Mouse (Mus musculus) stomach, postnatal 0 days (tissue): ENCODE measurements around the gene Chp1.

Experiments used
- CTCF ChIP-seq: IDR thresholded peaks from 2 replicates; pipeline ENCODE4 v1.5.1; 2016; ENCODE audit warnings: antibody characterized with exemption, low read depth, mild to moderate bottlenecking, moderate library complexity
- EP300 ChIP-seq: optimal IDR thresholded peaks from 2 replicates; pipeline ENCODE3; 2016; ENCODE audit warnings: antibody characterized with exemption

DNA sequence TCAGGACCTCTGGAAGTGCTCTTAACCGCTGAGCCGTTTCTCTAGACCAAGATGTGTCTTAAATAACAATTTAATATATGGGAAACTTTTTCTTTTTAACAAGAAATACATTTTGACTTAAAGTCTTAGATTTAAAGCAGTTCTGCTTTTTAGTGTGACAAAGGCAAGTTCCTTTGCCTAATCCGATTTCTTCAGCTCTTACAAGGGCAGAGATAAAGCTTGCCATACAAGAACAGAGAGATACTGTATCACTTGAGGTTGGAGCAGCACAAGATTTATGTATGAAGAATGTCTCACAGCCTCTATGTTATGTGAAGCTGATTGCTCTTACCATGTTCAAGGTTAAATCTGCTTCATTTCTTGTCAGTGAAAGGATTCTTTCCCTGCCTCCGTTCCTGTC lies 17.8 kb downstream of the Chp1 start:
- TF ChIP-seq CTCF (no peak), EP300 (no peak)
